Mouse (Mus musculus): ENCODE measurements around the gene Rpusd1.

- no peak for TF ChIP-seq CTCF (IDR thresholded peaks at IDR 0.05; ENCODE audit: borderline replicate concordance, extremely low read depth, insufficient read depth, insufficient read length)
- TF ChIP-seq POLR2A (IDR thresholded peaks at IDR 0.05; ENCODE audit: borderline replicate concordance, extremely low read depth, insufficient read depth, insufficient read length, poor library complexity, severe bottlenecking) = no peak
Observed at GRCm38 (mm10) chr17:25677969-25678368, 49.5 kb upstream of the Rpusd1 start.

Data from brain, embryonic 14.5 days (tissue).